Mouse (Mus musculus): Measurements from ENCODE around the gene Lrg1.
A peak's percentile ranks its signal among the peaks of the same experiment; 100 is the strongest.
"Not testable (repeated sequence)": the region's sequence is repeated elsewhere in the genome, so short reads cannot be mapped to it uniquely, and the experiment has no call there.

Gene Lrg1

DNA sequence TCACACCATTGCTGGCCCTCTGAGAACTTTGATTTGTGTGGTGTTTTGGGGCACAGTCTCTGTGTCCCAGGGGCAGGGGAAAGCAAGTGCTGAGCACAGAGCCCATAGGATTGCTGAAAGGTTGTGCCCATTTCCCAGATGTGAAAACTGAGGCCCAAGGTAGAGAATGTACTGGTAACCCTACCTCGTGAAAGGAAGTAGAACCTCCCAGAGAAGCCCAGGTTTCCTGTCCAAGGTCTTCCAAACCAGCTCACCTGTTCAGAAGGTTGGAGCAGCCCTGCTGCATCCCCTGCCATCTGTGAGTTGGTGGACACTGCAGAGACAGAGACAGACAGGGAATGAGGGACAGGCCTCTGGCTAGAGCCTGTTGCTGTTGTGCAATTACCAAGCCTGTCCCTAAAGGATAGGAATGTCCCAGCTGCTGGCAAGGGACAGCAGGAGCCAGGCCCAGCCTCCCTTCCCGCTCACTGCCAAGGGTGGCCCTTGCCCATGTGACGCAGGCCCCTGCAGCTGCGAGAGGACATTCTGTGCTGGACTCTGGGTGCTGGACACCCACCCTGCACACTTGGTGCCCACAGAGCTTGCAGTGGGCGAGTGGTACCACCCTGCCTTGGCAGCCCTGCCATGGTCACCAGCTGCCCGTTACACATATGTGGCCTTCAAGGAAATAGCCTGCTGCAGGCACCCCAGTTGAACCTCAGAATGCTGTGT lies 13.3 kb downstream of the Lrg1 start:
- no peak for DNase-seq (ENCODE audit: low read depth, low spot score)

GRCm38 (mm10) chr17:56107736-56108135 lies 14.1 kb downstream of the Lrg1 start:
- no peak for DNase-seq (ENCODE audit: low read depth, low spot score)

DNA sequence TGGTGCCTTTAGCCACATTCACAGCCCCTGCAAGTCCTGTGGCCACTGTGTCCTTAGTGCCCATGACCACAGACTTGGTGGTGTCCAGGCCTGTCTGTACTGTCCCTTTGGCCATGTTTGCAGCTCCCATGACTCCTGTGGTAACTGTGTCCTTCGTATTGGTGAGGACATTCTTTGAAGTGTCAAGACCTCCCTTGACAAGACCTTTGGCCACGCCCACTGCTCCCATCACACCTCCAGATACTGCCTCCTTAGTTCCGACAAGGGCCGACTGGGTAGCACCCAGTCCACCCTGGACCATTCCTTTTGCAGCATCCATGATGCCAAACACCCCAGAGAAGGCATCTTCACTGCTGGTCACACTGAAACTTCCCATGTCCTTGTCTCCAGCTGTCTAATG lies 14.8 kb downstream of the Lrg1 start:
- no peak for DNase-seq (ENCODE audit: low read depth, low spot score)

GRCm38 (mm10) chr17:56106436-56106835 lies 15.4 kb downstream of the Lrg1 start:
- DNase-seq (ENCODE audit: low read depth, low spot score) = not testable (repeated sequence)

DNA sequence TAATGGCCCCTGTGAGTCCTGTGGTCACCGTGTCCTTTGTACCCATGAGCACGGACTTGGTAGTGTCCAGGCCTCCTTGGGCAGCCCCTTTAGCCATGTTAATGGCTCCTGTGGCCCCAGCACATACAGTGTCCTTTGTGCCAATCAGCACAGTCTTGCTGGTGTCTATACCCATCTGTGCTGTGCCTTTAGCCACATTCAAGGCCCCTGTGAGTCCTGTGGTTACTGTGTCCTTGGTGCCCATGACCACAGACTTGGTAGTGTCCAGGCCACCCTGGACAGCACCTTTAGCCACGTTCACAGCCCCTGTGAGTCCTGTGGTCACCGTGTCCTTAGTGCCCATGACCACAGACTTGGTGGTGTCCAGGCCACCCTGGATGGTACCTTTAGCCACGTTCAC lies 17.0 kb downstream of the Lrg1 start:
- DNase-seq (ENCODE audit: low read depth, low spot score) = not testable (repeated sequence)

- no peak for DNase-seq (ENCODE audit: low read depth, low spot score)
Measured at GRCm38 (mm10) chr17:56103465-56104285, 18.1 kb downstream of the Lrg1 start.

- no peak for DNase-seq (ENCODE audit: low read depth, low spot score)
Measured at GRCm38 (mm10) chr17:56102927-56103326, 18.9 kb downstream of the Lrg1 start.

DNA sequence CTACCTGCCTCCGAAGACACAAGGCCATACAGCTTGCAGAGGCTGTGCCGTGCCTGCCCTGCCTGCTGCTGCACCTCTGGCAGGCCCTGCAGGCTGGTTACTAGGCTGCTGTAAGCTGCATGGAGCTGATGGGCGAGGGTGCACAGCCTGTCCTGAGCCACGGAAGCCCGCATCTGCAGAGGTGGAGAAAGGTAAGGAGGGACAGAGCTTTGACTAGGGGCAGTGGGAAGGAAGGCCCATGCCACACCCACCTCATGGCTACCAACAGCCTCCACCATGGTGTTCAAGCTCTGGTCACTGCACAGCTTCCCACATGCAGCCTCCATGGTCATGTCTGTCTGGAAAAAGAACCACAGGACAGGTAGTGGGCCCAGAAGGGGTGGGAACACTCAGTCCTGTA lies 19.6 kb downstream of the Lrg1 start:
- DNase-seq (ENCODE audit: low read depth, low spot score) = no peak

DNA sequence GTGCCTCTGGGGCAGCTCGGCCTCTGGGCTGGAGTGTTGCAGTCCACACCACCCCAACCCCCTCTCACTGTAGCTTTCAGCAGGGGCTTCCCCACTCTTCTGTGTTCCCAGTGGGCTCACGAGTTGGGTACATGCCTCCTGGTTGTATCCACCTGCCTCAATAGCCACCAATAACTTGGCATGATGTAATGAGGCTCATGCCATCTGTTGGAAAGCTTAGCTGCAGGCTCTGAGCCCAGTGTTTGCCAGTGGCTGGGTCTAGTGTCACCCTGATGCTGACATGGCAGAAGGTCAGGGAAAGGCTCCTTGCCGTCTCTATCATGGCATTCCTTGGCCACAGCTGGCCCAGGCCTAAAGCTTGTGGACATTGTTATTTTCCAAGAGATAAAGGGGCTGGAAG lies 21.0 kb downstream of the Lrg1 start:
- DNase-seq (ENCODE audit: low read depth, low spot score) = no peak

DNA sequence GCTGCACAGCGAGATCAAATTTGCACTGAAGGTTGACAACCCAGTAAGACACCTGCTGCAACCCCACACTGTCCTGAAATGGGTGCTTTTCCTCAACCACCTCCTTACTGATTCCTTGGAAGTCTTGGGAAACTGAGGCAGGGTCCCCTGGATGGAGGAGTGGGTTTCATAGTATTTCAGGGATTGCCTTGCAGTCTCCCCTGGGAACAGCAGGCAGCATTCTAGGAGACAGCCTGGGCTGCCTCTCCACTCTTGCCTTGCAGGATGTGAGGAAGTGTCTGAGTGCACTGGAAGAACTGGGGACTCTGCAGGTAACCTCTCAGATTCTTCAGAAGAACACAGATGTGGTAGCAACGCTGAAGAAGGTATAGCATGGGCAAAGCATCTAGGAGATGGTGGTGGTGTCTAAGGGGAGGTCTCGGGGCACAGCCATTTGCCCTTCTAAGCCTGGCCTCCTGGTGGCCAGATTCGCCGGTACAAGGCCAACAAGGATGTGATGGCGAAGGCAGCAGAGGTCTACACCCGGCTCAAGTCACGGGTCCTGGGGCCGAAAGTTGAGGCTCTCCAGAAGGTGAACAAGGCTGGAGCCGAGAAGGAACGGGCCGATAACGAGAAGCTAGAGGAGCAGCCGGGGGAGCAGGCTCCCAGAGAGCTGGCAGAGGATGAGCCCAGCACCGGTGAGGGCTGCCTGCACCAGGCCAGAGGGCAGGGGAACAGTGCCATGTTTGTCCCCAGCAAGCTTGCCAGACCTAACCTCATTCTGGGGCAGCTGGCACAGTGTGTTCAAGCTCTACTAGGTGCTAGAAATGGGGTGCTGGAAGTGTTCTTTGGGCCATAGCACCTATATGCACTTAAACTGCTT lies 22.9 kb downstream of the Lrg1 start:
- no peak for DNase-seq (ENCODE audit: low read depth, low spot score)

DNA sequence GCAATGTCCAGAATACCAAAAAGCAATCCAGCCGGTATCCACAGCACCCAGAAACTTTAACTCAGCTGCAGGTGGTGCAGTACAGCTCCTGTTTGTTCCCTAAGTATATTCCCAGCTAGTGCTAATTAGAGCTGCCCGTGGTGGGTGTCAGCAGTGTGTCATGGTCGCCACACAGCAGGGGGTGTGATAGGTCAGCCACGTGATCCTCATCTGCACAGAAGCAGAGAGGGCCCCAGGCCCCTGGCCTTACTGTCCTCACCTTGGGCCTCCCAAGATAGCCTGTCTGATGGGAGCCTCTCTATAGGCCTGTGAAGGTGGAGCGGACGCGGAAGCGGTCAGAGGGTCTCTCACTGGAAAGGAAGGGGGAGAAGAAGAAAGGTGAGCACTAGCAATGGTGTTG lies 23.6 kb downstream of the Lrg1 start:
- DNase-seq (ENCODE audit: low read depth, low spot score) = no peak

DNA sequence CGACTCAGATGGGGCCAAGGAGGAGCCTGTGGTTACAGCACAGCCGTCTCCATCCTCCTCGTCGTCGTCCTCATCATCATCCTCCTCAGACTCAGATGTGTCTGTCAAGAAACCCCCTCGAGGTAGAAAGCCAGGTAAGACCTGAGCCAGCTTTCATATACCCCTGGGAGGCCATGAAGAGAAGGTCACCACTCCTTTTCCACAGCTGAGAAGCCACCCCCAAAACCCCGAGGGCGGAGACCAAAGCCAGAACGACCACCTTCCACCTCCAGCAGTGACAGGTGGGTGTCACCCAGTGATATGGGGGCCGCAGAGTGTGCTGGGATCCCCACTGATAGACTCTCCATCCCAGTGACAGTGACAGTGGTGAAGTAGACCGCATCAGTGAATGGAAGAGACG lies 24.9 kb downstream of the Lrg1 start:
- DNase-seq (ENCODE audit: low read depth, low spot score) = no peak

GRCm38 (mm10) chr17:56092794-56093193 lies 29.0 kb downstream of the Lrg1 start:
- DNase-seq (ENCODE audit: low read depth, low spot score) = no peak

DNA sequence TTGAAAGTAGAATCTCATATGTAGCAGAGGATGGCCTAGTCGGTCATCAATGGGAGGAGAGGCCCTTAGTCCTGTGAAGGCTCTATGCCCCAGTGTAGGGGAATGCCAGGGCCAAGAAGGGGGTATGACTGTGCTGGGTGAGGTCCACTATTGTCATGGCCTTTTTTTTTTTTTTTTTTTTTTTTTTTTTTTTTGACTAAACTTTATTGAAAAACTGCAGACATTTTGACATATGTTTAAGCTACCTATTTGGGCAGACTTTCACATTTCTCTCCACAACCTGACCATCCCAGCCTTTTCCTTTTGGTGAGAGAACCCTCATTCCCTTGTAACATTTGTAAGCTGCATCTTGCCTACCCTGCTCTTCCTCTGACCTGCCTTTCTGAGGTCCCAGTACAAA lies 29.5 kb downstream of the Lrg1 start:
- DNase-seq (ENCODE audit: low read depth, low spot score) = no peak

GRCm38 (mm10) chr17:56080781-56081585 lies 40.8 kb downstream of the Lrg1 start:
- peak; percentile 88 for DNase-seq (ENCODE audit: low read depth, low spot score)

GRCm38 (mm10) chr17:56079921-56080320 lies 41.9 kb downstream of the Lrg1 start:
- no peak for DNase-seq (ENCODE audit: low read depth, low spot score)

- peak; percentile 100 for DNase-seq (ENCODE audit: low read depth, low spot score)
Measured at GRCm38 (mm10) chr17:56078880-56079795, 42.7 kb downstream of the Lrg1 start, which contains the start of gene Hdgfl2. Gene Hdgfl2 (plus strand): TSS chr17:56079634.

- not testable (repeated sequence) for DNase-seq (ENCODE audit: low read depth, low spot score)
Measured at GRCm38 (mm10) chr17:56078361-56078760, 43.4 kb downstream of the Lrg1 start.

DNA sequence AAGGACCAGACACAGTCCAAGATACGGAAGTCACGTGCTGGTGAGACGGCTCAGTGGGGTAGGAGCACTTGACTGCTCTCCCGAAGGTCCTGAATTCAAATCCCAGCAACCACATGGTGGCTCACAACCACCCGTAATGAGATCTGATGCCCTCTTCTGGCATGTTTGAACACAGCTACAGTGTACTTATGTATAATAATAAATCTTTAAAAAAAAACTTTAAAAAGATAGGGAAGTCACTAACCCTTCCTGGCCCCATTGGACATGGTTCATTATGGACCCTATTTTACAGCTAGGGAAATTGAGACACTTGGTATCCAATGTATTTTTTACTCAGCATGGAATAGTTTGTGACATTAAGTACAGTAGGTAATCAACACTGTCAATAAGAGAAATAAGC lies 44.3 kb downstream of the Lrg1 start:
- no peak for DNase-seq (ENCODE audit: low read depth, low spot score)

DNA sequence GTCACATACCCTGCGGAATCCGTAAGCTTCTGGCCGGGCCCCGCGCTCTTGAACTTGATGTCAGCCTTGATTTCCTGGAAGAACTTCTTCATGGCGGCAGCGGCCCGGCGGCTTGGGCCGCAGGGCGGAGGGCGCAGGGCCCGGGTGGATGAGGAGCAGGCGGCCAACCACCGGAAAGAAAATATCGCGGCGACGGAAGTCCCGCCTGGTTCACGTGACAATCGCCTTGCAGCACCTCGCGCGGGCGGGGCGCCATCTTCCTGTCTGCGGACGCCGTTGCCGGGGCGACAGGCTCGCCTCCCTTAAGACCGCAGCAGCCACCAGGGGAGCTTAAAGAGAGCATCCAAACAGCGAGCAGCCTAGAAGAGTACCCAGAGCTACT lies 47.0 kb downstream of the Lrg1 start, which contains the start of gene Ubxn6:
TSS of gene Ubxn6 (minus strand) at position 202 of the 382 bp plus-strand sequence.
- peak; percentile 94 for DNase-seq (ENCODE audit: low read depth, low spot score)
